Mouse (Mus musculus): ENCODE data around the gene Phf3.

DNA sequence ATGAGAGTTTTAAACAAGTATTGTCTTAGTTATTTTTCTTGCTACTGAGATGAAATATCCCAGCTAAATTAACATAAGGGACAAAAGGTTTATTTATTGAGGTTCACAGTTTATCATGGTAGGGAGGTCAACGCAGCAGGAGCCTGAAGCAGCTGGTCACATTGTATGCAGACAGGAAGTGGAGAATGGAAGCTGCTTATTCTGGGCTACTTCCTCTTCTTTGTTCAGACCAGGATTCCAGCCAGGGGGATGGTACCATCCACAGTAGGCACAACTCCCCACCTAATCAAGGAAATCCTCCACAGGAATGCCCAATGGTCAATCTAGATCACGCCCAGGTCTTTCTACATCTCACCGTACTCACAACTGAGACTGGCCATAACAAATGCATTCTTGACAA is 94.2 kb downstream of the Phf3 start:
- TF ChIP-seq CTCF (IDR thresholded peaks at IDR 0.05) (no peak), EP300 (IDR thresholded peaks at IDR 0.05) (no peak)

All from lung, postnatal 0 days (tissue).